Mouse (Mus musculus) embryonic facial prominence, embryonic 14.5 days (tissue): Measurements from ENCODE around the gene Cdk2. TPM values are rescaled to one million over a fixed set of nuclear protein-coding genes. Genes with fewer than 3 reads are reported as not detected.
"Not testable (repeated sequence)": the region's sequence is repeated elsewhere in the genome, so short reads cannot be mapped to it uniquely, and the experiment has no call there.

Source experiments
- ATAC-seq: fragments of 200-750 bp; cut with Nextera tagmentation; 2 replicates; pipeline ENCODE4 v1.8.0; 2017; ENCODE audit warnings: low read depth, moderate number of reproducible peaks, moderate TSS enrichment
- DNase-seq: peaks from one replicate; pipeline ENCODE4 v3.0.0-alpha.2; 2015; ENCODE audit warnings: low spot score
- H3K27ac ChIP-seq: fragments of 300-500 bp; sonication (generic); replicated peaks from 2 replicates; pipeline ENCODE4 v1.5.1; 2014; ENCODE audit warnings: low read depth, mild to moderate bottlenecking, low read length, moderate library complexity
- H3K27me3 ChIP-seq: fragments of 300-500 bp; sonication (generic); replicated peaks from 2 replicates; pipeline ENCODE4 v1.6.1; 2014; ENCODE audit warnings: low read length; ENCODE audit not compliant: control insufficient read depth, insufficient read depth
- H3K36me3 ChIP-seq: fragments of 300-500 bp; sonication (generic); 2 replicates; pipeline ENCODE4 v1.6.1; 2014; ENCODE audit warnings: low read length, mixed read lengths; ENCODE audit not compliant: control insufficient read depth, insufficient read depth
- H3K4me1 ChIP-seq: fragments of 300-500 bp; sonication (generic); 2 replicates; pipeline ENCODE4 v1.6.1; 2014; ENCODE audit warnings: antibody characterized with exemption, low read length; ENCODE audit not compliant: control insufficient read depth, insufficient read depth
- H3K4me2 ChIP-seq: fragments of 300-500 bp; sonication (generic); 2 replicates; pipeline ENCODE4 v1.6.1; 2014; ENCODE audit warnings: low read depth, mild to moderate bottlenecking, low read length, moderate library complexity, mixed read lengths
- H3K4me3 ChIP-seq: fragments of 300-500 bp; sonication (generic); 2 replicates; pipeline ENCODE4 v1.5.1; 2014; ENCODE audit warnings: low read depth, mild to moderate bottlenecking, low read length
- H3K9ac ChIP-seq: fragments of 300-500 bp; sonication (generic); 2 replicates; pipeline ENCODE4 v1.6.1; 2014; ENCODE audit warnings: low read depth, mild to moderate bottlenecking, low read length, moderate library complexity, mixed read lengths
- H3K9me3 ChIP-seq: fragments of 300-500 bp; sonication (generic); 2 replicates; pipeline ENCODE4 v1.6.1; 2016; ENCODE audit warnings: low read length; ENCODE audit not compliant: control insufficient read depth
- WGBS: fragments of 180-500 bp; shearing (Covaris S2); extraction: QIAGEN DNeasy Blood & Tissue Kit; methylation state at CpG from one replicate; pipeline ENCODE4 v1.1.7; 2014; 5-methylcytosine and 5-hydroxymethylcytosine counted together
- polyA plus RNA-seq: library from polyadenylated mRNA; unstranded; fragments of >200 nt; fragmentation: Nextera tagmentation; extraction: Ambion mirVana; gene quantifications from 2 replicates; pipeline ENCODE4 v1.2.1, GENCODE M21; 2014

Gene Cdk2
- polyA plus RNA-seq, 1 experiment from 2014 or later: 99.2 TPM

DNA sequence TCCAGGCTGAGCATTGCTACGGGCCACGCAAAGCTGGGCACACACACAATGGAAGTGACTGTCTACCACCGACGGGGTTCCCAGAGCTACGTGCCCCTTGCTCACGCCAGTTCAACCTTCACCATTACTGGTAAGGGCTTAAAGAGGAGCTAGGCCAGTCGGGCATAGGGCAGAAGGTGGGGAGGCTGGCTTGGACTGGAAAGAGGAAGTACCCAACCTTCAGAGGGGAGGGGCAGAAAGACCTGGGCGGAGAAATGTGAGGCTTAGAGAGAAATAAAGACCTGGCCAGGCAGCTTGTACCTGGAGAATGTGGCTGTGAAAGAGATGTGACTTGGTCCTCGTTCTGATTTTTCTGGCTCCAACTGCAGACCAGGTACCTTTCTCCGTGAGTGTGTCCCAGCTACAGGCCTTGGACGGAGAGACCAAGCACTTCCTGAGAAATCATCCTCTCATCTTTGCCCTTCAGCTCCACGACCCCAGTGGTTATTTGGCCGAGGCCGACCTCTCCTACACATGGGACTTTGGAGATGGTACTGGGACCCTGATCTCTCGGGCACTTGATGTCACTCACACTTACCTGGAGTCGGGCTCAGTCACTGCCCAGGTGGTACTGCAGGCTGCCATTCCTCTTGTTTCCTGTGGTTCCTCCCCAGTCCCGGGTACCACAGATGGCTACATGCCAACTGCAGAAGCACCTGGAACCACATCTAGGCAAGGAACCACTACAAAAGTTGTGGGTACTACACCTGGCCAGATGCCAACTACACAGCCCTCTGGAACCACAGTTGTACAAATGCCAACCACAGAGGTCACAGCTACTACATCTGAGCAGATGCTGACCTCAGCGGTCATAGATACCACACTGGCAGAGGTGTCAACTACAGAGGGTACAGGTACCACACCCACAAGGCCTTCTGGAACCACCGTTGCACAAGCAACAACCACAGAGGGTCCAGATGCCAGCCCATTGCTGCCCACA is 11.0 kb upstream of the Cdk2 start:
- no peaks in the 10 kb centered on the region for H3K4me1 ChIP-seq

DNA sequence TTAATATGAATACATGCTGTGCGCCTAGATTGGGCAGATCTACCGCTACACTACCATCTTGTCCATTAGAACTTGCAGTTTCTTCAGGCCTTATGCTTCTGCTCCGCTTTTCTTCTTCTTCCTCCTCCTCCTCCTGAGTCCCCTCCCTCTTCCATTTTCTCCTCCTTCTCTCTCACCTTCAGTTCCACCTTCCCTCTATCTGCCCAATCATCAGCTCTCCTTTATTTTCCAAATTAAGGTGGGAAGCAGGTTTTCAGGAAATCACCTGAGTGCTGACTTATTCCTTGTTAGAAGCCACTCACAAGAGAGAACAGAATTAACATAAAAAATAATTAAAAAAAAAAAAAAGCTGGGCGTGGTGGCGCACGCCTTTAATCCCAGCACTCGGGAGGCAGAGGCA is 6.5 kb upstream of the Cdk2 start:
- 94% methylated on average over 7 of the region's 7 CpGs for WGBS
- H3K4me1 ChIP-seq, ATAC-seq, H3K36me3 ChIP-seq, H3K9me3 ChIP-seq, H3K27me3 ChIP-seq, H3K9ac ChIP-seq, H3K4me3 ChIP-seq, H3K27ac ChIP-seq, H3K4me2 ChIP-seq, DNase-seq: not testable (repeated sequence)

More for the DNA sequence above, 11.0 kb upstream of the Cdk2 start:
- ATAC-seq (no peak), DNase-seq (no peak)
- H3K36me3 ChIP-seq: no peaks in the 10 kb centered on the region; the same call in 1 of the 2 replicates
- WGBS: 85% methylated on average over 19 of the region's 19 CpGs
- no peak overlapping the region for H3K9ac ChIP-seq
- H3K27ac ChIP-seq: no peak overlapping the region
- no peak overlapping the region for H3K4me3 ChIP-seq
- H3K9me3 ChIP-seq: no peaks in the 10 kb centered on the region
- H3K4me2 ChIP-seq: no peak overlapping the region
- no peaks in the 10 kb centered on the region for H3K27me3 ChIP-seq

DNA sequence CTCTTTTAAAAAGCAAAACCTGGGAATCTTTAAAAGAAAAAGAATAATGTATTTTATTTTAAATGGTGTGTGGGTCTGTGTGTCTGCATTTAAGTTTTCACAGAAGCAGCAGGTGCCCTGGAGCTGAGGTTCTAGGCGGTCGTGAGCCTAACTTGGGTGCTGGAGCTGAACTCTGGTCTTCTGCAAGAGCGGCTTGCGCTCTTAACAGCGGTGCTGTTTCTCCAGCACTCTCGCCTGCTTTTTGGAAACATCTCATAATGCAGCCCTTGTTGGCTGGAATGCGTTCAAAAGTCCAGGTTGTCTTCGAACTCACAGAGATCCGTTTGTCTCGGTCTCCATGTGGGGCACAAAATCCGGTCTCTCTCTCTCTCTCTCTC is 474 bp upstream of the Cdk2 start:
- H3K27ac ChIP-seq: peak overlapping the region; percentile 95
- H3K27me3 ChIP-seq: no peaks in the 10 kb centered on the region
- H3K9me3 ChIP-seq: no peaks in the 10 kb centered on the region
- H3K4me1 ChIP-seq: peaks cover 9% of the 10 kb centered on the region; the same call in 1 of the 2 replicates
- DNase-seq: peak; percentile 22
- peaks cover 29% of the 10 kb centered on the region for H3K36me3 ChIP-seq
- 5% methylated on average over 11 of the region's 11 CpGs for WGBS
- ATAC-seq: peak; percentile 15
- H3K4me2 ChIP-seq: peak overlapping the region; percentile 76
- H3K9ac ChIP-seq: peak overlapping the region; percentile 76
- H3K4me3 ChIP-seq: peak overlapping the region; percentile 65

DNA sequence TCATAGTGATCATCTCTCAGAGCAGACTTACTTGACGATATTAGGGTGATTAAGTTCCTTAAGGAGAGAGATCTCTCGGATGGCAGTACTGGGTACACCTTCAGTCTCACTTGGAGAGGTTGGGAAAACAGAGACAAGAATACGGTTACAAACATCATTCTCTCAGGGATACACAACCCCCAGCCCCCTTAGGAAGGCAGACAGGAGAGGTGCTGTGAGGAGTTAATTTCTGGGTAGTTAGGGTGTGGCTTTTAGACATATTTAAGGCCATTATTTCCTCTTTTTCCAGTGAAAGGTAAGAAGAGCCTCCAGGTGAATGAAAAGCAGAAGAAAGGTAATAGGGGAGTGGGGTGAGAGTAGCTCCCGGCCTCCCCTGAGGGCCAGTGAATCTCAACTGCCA is 936 bp downstream of the Cdk2 start, which contains the start of gene Pmel:
Gene Pmel, plus strand, starts transcription at position 301 of the 400 bp plus-strand sequence.
- H3K9ac ChIP-seq: peak within 1 kb of the TSS; percentile 76
- H3K27me3 ChIP-seq: no peaks in the 10 kb centered on the region
- peak within 1 kb of the TSS; percentile 76 for H3K4me2 ChIP-seq
- WGBS: 9% methylated on average over 4 of the region's 4 CpGs
- peak within 1 kb of the TSS; percentile 65 for H3K4me3 ChIP-seq
- ATAC-seq (no peak), DNase-seq (no peak)
- H3K4me1 ChIP-seq: peaks cover 9% of the 10 kb centered on the region; the same call in 1 of the 2 replicates
- H3K27ac ChIP-seq: peak within 1 kb of the TSS; percentile 95
- no peaks in the 10 kb centered on the region for H3K9me3 ChIP-seq
- peaks cover 43% of the 10 kb centered on the region for H3K36me3 ChIP-seq

DNA sequence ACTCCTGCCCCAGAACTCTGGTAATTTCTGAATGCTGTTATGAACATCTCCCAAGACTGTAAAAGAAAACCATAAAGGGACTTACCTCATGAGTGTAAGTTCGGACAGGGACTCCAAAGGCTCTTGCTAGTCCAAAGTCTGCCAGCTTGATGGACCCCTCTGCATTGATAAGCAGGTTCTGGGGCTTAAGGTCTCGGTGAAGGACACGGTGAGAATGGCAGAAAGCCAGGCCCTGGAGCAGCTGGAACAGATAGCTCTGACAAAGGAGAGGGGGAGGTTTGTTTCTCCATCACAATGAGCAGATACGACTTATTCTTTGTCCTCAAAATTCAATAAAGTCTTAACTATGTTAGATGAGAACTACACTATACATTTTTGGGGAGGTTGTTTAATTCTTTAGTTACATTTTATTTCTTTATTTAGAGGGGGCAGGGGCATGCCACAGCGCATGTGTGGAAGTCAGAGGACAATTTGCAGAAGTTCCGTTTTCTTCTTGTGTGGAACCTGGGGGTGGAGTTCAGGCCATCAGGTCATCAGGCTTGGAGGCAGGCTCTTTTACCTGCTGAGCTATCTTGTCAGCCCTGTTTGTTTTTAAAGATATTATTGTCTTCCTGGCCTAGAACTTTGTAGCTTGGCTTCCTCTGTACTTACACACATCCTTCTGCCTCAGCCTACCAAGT is 2.4 kb downstream of the Cdk2 start:
- H3K4me3 ChIP-seq: no peak overlapping the region
- ATAC-seq: no peak
- H3K9me3 ChIP-seq: no peaks in the 10 kb centered on the region
- H3K9ac ChIP-seq: peak overlapping the region; percentile 30; the same call in 1 of the 2 replicates
- no peak overlapping the region; the same call in 1 of the 2 replicates for H3K4me2 ChIP-seq
- WGBS: 76% methylated on average over 6 of the region's 6 CpGs
- no peak overlapping the region for H3K27ac ChIP-seq
- DNase-seq: no peak
- no peaks in the 10 kb centered on the region for H3K27me3 ChIP-seq
- peaks cover 50% of the 10 kb centered on the region for H3K36me3 ChIP-seq
- peaks cover 9% of the 10 kb centered on the region; the same call in 1 of the 2 replicates for H3K4me1 ChIP-seq

DNA sequence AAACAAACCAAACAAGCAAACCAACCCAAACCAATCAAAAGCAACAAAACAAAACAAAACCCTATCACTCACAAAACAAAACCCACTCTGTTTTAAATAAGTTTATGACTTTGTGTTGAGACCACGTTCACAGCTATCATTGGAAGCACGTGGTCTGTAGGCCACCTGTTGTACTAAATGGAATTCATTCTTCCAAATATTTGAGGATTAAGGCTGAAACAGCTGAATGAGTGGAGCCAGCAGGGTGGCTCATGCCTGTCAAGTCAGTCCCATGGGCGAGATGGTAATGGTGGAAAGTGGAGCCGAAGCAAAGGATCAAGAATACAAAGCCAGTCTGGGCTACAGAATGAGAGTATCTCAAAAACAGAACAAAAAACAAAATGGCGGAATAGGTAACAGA is 4.1 kb downstream of the Cdk2 start:
- Histone ChIP-seq H3K27me3 (no peaks in the 10 kb centered on the region), H3K9ac (no peak overlapping the region), H3K4me2 (no peak overlapping the region), H3K27ac (no peak overlapping the region), H3K4me3 (no peak overlapping the region), H3K4me1 (peaks cover 9% of the 10 kb centered on the region; the same call in 1 of the 2 replicates), H3K36me3 (peaks cover 50% of the 10 kb centered on the region), H3K9me3 (no peaks in the 10 kb centered on the region)
- WGBS: 85% methylated on average over 5 of the region's 5 CpGs
- ATAC-seq (no peak), DNase-seq (peak; percentile 66)

DNA sequence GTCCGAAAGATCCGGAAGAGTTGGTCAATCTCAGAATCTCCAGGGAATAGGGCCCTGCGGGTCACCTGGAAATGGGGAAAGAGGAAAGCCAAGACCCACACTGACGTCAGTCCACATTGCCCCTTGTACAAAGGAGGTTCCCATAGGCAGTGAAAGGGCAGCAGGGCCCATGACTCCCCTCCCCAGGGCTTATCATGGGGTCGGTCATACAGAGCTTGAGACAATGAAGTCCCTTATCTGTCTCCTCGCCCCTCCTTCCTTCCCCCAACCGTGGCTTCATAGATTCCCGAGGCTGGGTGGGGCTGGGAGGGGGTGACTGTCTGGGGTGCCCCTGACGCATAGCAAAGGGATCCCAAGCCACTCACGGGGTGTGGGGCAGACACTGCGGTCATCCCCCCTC is 5.2 kb downstream of the Cdk2 start:
- no peak overlapping the region for H3K27ac ChIP-seq
- peaks cover 6% of the 10 kb centered on the region; the same call in 1 of the 2 replicates for H3K4me1 ChIP-seq
- no peak overlapping the region for H3K4me3 ChIP-seq
- H3K27me3 ChIP-seq: no peaks in the 10 kb centered on the region
- no peak overlapping the region for H3K9ac ChIP-seq
- WGBS: 74% methylated on average over 10 of the region's 11 CpGs
- no peaks in the 10 kb centered on the region for H3K9me3 ChIP-seq
- no peak overlapping the region for H3K4me2 ChIP-seq
- no peak for DNase-seq
- H3K36me3 ChIP-seq: peaks cover 50% of the 10 kb centered on the region
- no peak for ATAC-seq

DNA sequence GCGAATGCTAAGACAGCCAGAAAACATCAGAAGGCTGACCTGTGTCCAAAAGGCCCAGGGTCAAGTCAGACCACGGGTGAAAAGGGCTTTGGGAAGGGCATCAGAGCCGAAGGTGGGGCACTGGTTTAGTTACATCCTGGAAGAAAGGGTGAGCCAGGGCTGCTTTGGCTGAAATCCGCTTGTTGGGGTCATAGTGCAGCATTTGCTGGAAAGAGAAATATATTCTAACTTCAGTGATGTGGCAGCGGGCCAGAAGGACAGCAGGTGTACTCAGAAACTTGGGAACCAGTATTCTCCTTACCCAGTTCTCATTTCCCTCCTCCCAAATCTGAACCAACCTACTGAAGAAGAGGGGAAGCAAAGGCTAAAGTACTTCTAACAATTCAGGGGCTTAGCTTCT is 5.8 kb downstream of the Cdk2 start:
- Histone ChIP-seq H3K9me3 (no peaks in the 10 kb centered on the region), H3K4me3 (no peak overlapping the region), H3K27me3 (no peaks in the 10 kb centered on the region), H3K36me3 (peaks cover 50% of the 10 kb centered on the region), H3K4me2 (no peak overlapping the region), H3K27ac (no peak overlapping the region), H3K9ac (no peak overlapping the region), H3K4me1 (peaks cover 5% of the 10 kb centered on the region; the same call in 1 of the 2 replicates)
- ATAC-seq (no peak), DNase-seq (no peak)
- WGBS: 82% methylated on average over 5 of the region's 5 CpGs
